Mouse (Mus musculus) limb, embryonic 14.5 days (tissue): ENCODE results near the gene Gm12166. TPM values are rescaled to one million over a fixed set of nuclear protein-coding genes. Genes with fewer than 3 reads are reported as not detected.

Source experiments
- ATAC-seq: fragments of 200-750 bp; cut with Nextera tagmentation; 2 replicates; pipeline ENCODE4 v1.8.0; 2017; ENCODE audit warnings: low read depth, moderate number of reproducible peaks, moderate TSS enrichment; ENCODE audit not compliant: low FRiP score
- DNase-seq: peaks from one replicate; pipeline ENCODE4 v3.0.0-alpha.2; 2015; ENCODE audit warnings: low spot score
- H3K27ac ChIP-seq: fragments of 300-500 bp; sonication (generic); replicated peaks from 2 replicates; pipeline ENCODE4 v1.5.1; 2014; ENCODE audit warnings: low read depth, mild to moderate bottlenecking, low read length, moderate library complexity, mixed read lengths
- H3K27me3 ChIP-seq: fragments of 300-500 bp; sonication (generic); 2 replicates; pipeline ENCODE4 v1.6.1; 2014; ENCODE audit warnings: low read length, mixed read lengths; ENCODE audit not compliant: control insufficient read depth, insufficient read depth
- H3K36me3 ChIP-seq: fragments of 300-500 bp; sonication (generic); 2 replicates; pipeline ENCODE4 v1.6.1; 2014; ENCODE audit warnings: mild to moderate bottlenecking, low read length, moderate library complexity, mixed read lengths; ENCODE audit not compliant: control insufficient read depth, insufficient read depth
- H3K4me1 ChIP-seq: fragments of 300-500 bp; sonication (generic); 2 replicates; pipeline ENCODE4 v1.6.1; 2014; ENCODE audit warnings: antibody characterized with exemption, low read length, mixed read lengths; ENCODE audit not compliant: control insufficient read depth, insufficient read depth
- H3K4me2 ChIP-seq: fragments of 300-500 bp; sonication (generic); replicated peaks from 2 replicates; pipeline ENCODE4 v1.6.1; 2014; ENCODE audit warnings: low read depth, mild to moderate bottlenecking, low read length, moderate library complexity; ENCODE audit not compliant: severe bottlenecking
- H3K4me3 ChIP-seq: fragments of 300-500 bp; sonication (generic); replicated peaks from 2 replicates; pipeline ENCODE4 v1.5.1; 2014; ENCODE audit warnings: low read length
- H3K9ac ChIP-seq: fragments of 300-500 bp; sonication (generic); 2 replicates; pipeline ENCODE4 v1.6.1; 2014; ENCODE audit warnings: mild to moderate bottlenecking, low read depth, low read length, moderate library complexity; ENCODE audit not compliant: severe bottlenecking
- H3K9me3 ChIP-seq: fragments of 300-500 bp; sonication (generic); 2 replicates; pipeline ENCODE4 v1.6.1; 2016; ENCODE audit warnings: low read length; ENCODE audit not compliant: control insufficient read depth
- POLR2A ChIP-seq: fragments of 200-500 bp; IDR thresholded peaks from 2 replicates; pipeline ENCODE4 v1.8.0; 2012; ENCODE audit warnings: inconsistent platforms, mild to moderate bottlenecking, moderate library complexity, borderline replicate concordance; ENCODE audit not compliant: insufficient read depth, insufficient read length; ENCODE audit errors: extremely low read depth
- WGBS: fragments of 180-500 bp; shearing (Covaris S2); extraction: QIAGEN DNeasy Blood & Tissue Kit; methylation state at CpG from one replicate; pipeline ENCODE4 v1.1.7; 2014; 5-methylcytosine and 5-hydroxymethylcytosine counted together
- polyA plus RNA-seq, 2 experiments: library from polyadenylated mRNA; depleted of rRNA in 1 of 2; stranded (reverse) in 1 of 2; unstranded in 1 of 2; fragments of >200 nt; fragmentation: Nextera tagmentation in 1 of 2; extraction: Ambion mirVana in 1 of 2; gene quantifications; 2 replicates each; pipeline versions ENCODE4 v1.2.1 to v1.2.3; 2012 to 2014

The Gm12166 gene
- polyA plus RNA-seq, 2 experiments, result 4.7 to 4.8 TPM

DNA sequence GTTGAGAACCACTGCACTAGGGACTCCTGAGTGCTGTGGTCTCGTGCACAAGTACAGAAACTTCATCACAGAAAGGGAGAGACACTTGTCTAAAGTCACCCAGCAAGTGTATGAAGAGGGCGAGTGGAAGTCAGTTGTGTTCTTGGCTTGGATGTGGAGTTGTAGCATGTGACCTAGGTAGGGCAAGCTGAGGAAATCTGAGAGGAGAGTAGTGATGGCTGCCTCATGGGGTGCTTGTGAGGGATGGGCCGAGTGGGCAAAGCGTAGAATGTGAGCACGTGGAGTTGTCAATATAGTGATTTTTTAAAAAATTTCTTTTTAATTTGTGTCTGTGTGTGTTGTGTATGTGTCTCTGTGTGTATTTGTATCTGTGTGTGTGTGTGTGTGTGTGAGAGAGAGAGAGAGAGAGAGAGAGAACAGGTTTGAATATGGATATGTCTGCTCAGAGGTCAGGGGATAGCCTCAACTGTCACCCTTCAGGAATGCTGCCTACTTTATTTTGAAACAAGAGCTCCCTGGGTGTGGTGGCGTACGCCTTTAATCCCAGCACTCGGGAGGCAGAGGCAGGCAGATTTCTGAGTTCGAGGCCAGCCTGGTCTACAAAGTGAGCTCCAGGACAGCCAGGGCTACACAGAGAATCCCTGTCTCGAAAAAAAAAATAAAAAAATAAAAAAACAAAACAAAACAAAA is 15.4 kb upstream of the Gm12166 start:
- ATAC-seq (no peak), DNase-seq (no peak)
- Histone ChIP-seq H3K4me3 (no peak overlapping the region), H3K9me3 (no peaks in the 10 kb centered on the region), H3K4me2 (no peak overlapping the region), H3K36me3 (peaks cover 23% of the 10 kb centered on the region), H3K27ac (no peak overlapping the region), H3K9ac (no peak overlapping the region), H3K4me1 (peaks cover 40% of the 10 kb centered on the region), H3K27me3 (no peaks in the 10 kb centered on the region)
- TF ChIP-seq POLR2A, result no peak
- WGBS, result 88% methylated on average over 10 of the region's 10 CpGs

DNA sequence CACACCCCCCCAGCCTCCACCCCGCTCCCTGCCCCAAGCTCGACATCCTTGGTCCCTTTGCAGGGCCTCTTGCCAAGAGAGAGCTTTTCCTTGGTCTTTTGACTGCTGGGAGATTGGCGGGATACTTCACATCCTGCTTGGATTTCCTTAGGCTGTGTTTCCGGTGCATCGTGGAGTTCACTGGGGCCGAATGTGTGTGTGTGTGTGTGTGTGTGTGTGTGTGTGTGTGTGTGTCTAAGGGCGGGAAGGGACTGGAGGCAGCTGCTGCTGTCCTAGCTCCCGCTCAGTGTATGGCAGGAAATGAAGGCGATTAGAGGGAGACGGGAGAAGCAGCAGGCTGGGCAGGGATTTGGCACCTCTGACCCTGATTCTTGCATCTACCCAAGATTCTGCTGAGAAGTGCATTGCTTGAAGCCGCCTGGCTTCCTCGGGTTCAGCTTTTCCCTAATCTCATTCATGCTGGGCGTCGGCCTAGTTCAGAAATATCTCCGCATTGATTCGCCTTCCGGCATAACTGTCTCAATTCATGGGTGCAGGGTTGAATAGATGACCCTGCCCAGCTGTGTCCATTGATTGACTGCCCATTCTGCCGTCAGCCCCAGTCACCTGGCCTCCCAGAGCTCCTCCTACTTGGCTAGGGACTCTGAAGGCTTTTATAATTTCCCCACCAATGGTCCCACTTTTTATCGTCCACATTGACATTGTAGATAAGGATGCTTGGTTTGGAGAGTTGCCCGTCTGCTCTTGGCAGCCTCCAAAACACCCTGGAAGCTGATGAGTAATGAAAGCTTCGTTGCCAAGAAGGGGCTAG is 13.3 kb upstream of the Gm12166 start:
- ATAC-seq (0 out of 2 replicates have a peak, but pooled peaks have one; percentile 14), DNase-seq (peak; percentile 36)
- TF ChIP-seq POLR2A, result no peak
- H3K36me3 ChIP-seq, result peaks cover 19% of the 10 kb centered on the region; the same call in 1 of the 2 replicates
- H3K4me2 ChIP-seq, result no peak overlapping the region
- H3K27me3 ChIP-seq, result no peaks in the 10 kb centered on the region
- peaks cover 25% of the 10 kb centered on the region for H3K4me1 ChIP-seq
- H3K9me3 ChIP-seq, result no peaks in the 10 kb centered on the region
- peak overlapping the region; percentile 48; the same call in 1 of the 2 replicates for H3K27ac ChIP-seq
- H3K4me3 ChIP-seq, result no peak overlapping the region
- H3K9ac ChIP-seq, result no peak overlapping the region
- WGBS, result 55% methylated on average over 21 of the region's 21 CpGs

DNA sequence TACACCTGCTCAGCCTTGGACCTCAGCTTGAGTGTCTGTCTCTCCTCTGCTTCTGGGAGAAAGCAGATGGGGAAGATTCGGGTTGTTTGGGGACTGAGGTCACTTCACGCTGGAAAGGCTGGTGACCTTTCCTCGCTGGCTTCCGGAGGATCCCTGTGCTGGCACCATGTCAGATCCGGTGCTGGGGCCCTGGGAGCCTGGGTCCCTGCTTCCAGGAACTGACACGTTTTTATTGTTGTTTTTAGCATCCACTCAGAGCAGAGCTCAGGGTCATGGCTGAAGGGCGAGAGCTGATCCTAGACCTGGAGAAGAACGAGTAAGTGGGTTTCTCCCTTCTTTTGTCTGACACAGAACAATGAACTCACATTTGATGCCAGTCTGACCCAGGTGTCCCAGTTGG is 12.6 kb upstream of the Gm12166 start:
- Histone ChIP-seq H3K9ac (peak overlapping the region; percentile 12; the same call in 1 of the 2 replicates), H3K27ac (peak overlapping the region; percentile 48; the same call in 1 of the 2 replicates)

DNA sequence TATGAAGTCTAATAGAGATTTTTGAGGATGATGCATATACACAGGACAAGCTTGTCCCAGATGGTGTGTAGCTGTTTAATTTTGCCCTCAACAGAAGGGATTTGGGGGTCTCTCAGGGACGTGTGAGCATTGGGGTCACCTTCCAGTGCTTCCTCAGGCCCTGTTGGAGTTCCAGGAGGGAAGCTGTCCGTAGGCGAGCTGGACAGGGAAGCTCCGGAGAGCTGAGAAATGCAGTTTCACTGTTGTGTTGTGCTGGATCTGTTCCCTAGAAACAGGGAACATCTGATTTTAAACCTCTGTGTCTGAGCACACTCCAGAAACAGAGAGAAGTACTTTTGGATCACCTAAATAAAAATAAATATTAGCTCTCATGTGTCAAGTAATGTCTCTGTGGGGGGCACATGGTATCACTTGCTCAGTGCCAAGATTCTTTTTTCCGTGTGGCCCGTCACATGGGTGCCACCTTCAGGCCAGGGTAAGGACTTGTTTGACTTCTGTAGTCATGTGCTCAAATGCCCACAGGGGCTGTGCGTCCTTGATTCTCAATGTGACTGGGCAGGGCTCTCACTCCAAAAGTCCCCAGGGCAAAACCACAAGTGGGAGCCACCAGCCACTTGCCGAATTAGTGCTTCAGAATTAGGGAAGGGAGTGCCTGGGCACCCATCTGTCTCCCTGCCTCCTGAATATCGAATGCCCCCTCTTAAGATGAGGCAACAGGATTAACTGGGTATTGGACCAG is 11.0 kb upstream of the Gm12166 start:
- no peak overlapping the region for H3K4me2 ChIP-seq
- H3K9me3 ChIP-seq, result no peaks in the 10 kb centered on the region
- H3K4me3 ChIP-seq, result no peak overlapping the region
- 68% methylated on average over 9 of the region's 9 CpGs for WGBS
- no peaks in the 10 kb centered on the region for H3K27me3 ChIP-seq
- H3K36me3 ChIP-seq, result peaks cover 19% of the 10 kb centered on the region; the same call in 1 of the 2 replicates
- H3K27ac ChIP-seq, result no peak overlapping the region
- no peak for TF ChIP-seq POLR2A
- no peak for ATAC-seq
- 0 out of 2 replicates have a peak, but pooled peaks cover 7% of the 10 kb centered on the region for H3K4me1 ChIP-seq
- no peak for DNase-seq
- H3K9ac ChIP-seq, result no peak overlapping the region

More for the DNA sequence above, 12.6 kb upstream of the Gm12166 start:
- H3K4me2 ChIP-seq, result no peak overlapping the region
- peaks cover 19% of the 10 kb centered on the region; the same call in 1 of the 2 replicates for H3K36me3 ChIP-seq
- ATAC-seq (no peak), DNase-seq (no peak)
- no peak overlapping the region for H3K4me3 ChIP-seq
- peaks cover 19% of the 10 kb centered on the region for H3K4me1 ChIP-seq
- H3K9me3 ChIP-seq, result no peaks in the 10 kb centered on the region
- no peaks in the 10 kb centered on the region for H3K27me3 ChIP-seq
- TF ChIP-seq POLR2A, result no peak
- 55% methylated on average over 8 of the region's 8 CpGs for WGBS

DNA sequence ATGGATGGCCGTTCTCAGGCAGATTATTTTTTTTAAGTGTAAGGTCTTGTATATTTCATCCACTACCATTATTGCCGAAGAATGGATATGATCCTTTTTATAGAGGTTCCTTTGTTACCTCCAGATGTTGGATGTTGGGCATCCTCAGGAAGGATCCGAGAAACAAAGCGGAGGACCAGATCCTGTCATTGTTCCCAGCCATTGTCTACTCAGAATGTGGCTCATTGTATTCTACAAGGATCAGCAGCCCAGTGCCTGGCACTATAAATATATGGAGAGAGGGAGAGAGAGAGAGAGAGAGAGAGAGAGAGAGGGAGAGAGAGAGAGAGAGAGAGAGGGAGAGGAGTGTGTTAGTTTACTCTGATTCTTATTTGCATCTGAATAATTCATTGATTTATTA is 10.4 kb upstream of the Gm12166 start:
- WGBS, result 56% methylated on average over 4 of the region's 4 CpGs
- no peaks in the 10 kb centered on the region for H3K9me3 ChIP-seq
- no peak for DNase-seq
- no peak overlapping the region for H3K4me2 ChIP-seq
- no peak overlapping the region for H3K4me3 ChIP-seq
- no peak for ATAC-seq
- 0 out of 2 replicates have a peak, but pooled peaks cover 7% of the 10 kb centered on the region for H3K4me1 ChIP-seq
- no peaks in the 10 kb centered on the region for H3K27me3 ChIP-seq
- H3K36me3 ChIP-seq, result peaks cover 19% of the 10 kb centered on the region; the same call in 1 of the 2 replicates
- no peak overlapping the region for H3K9ac ChIP-seq
- no peak for TF ChIP-seq POLR2A
- no peak overlapping the region for H3K27ac ChIP-seq
